Mouse (Mus musculus) layer of hippocampus, adult 11-12 months (tissue): ENCODE measurements around the gene Osbpl3.
A peak's percentile ranks its signal among the peaks of the same experiment; 100 is the strongest.
"Not testable (repeated sequence)": the region's sequence is repeated elsewhere in the genome, so short reads cannot be mapped to it uniquely, and the experiment has no call there.

Experiments
- DNase-seq: peaks from one replicate; pipeline ENCODE4 v3.0.0; 2022; ENCODE audit warnings: low spot score

Gene Osbpl3

DNA sequence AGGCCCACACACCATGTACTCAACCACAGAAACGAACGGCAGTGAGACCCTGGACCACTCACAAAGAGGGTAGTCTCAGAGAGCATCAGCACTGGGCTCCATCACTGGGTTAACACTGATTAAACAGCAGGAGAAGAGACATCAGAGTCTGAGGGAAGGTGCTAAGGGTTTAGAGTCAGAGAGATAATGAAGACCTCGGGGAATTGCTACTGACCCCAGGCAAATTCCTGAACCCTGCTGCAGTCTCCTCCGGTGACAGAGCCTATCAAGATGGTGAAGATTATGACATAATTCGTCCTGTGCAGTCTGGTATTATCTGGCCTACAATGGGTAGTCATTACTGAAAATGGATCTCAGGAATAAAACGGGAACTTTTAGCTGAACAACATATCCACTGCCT, 2.4 kb downstream of the Osbpl3 start:
- no peak for DNase-seq

DNA sequence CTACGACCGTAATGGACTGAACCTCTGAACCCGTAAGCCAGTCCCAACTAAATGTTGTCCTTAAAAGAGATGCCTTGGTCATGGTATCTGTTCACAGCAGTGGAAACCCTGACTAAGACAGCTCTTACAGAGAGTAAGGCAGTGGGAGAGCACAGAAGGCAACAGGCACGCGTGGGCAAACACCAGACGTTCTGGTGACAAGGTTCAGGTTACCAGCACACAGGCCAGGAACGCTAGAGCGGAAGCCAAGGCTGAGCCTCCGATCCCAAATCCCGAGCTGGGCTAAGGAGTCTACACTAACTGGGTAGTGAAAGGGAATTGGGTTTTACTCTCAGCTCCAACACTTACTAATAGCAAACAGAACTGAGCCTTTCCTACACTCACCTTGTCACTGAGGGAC, 3.8 kb downstream of the Osbpl3 start:
- no peak for DNase-seq

DNA sequence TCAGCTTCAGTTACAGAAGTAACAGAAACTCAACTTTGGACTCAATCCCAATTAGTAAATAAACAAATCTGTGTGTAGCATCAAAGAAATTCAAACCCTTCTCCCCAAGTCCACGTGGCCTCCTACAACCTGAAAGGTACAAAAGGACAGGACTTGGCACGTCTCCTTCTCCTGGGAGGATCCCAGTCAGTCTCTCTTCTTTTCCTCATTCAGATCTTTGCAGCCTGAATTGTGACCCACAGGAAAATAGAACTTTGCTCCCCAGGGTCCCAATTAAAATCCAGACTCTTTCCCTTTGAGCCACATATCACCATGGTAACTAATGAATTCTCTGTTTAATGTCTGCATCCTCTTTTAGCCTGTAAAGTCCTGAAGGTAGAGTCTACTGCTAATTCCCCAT, 10.4 kb downstream of the Osbpl3 start:
- DNase-seq: no peak

DNA sequence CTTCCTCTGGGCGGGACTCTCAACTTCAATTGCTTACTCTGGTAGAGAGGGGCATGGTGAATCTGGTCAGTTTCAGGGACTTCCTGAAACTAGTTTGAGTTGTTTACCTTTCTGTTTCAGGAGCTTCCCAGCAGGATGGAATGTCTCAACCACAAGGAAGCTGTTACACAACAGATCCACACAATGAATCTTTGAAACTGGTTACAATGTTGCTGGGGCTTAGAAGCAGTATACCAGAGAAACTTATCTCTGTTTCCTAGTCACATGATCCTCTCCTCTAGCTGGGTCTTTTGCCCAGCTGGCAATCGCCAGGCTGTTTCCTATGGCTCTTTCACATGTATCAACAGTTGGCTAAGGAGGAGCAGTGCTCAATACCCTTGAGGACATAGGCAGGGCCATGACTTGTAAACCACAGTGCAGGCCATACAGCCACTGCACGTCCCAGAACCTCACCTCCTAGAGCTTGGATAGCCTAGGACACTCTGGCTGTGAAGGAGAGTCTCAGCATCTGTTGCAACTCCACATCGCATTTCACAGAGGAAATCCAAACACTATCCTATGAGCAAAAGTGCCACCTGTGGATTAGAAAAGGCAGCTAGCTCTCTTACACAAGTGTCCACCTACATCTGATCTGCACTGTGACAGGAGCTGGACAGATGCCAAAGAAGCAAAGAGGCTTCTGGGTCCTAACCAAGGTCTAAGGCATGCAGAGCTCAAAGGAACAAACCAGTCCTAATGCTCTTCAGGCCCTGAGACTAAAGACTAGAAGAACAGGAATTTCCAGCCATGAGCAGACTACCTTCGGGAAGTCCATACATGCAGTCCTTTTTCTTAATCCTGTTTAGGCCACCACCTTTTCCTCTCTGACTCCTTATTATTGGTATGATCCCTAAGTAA, 14.8 kb downstream of the Osbpl3 start:
- no peak for DNase-seq

DNA sequence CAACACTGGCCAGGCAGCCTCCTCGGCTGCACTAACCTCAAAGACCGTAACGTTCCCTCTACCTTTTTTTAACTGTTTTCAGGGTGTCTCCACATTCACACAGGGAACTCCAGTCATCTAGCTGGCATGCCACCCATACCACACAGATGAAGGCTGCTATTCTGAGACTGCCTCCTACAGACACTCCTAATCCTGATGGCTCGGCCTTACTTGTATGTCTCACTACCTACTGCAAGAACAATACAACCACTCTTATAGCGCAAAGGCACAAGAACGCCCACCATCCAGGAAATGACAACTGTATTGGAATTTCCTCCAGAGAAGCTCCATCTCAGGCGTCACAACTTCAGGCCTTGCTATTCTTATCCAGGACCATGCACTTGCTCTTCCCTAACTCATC, 15.8 kb downstream of the Osbpl3 start:
- DNase-seq: peak; percentile 19

DNA sequence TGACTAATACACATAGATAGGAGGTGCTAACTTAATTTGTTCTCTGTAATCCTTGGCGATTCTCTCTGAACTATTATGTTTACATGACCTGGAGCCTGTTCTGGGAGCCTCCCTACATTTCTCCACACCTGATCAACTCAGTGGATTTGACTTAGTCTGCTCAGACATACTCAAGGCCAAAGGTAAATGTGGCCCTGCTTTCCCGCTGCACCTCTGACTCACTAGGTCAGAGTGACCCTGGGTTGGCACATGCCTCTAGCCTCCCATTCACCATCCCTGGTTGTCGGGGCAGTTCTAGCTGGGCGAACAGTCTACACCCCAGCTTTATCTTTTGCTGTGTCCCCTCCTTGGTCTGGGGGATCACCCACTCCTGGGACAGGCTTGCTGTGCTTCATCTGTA, 17.1 kb downstream of the Osbpl3 start:
- DNase-seq: not testable (repeated sequence)

DNA sequence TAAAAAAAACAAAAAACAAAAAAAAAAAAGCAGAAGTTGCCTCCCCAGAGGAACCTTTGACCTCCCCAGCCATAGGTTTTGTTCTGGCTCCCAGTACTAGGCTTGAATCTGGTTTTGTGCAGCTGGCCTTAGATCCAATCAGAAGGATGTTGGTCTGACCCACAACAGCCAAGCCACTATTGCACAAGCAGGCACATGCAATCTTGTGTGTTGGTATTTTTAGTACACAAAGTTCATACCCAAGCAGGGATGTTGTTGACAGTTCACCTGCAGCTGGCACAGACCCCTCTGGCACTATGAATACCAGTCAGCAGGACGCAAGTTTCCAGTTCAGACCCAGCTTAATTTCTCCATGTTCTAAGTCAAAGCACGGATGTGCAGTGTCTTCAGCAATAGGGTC, 18.2 kb downstream of the Osbpl3 start:
- no peak for DNase-seq

DNA sequence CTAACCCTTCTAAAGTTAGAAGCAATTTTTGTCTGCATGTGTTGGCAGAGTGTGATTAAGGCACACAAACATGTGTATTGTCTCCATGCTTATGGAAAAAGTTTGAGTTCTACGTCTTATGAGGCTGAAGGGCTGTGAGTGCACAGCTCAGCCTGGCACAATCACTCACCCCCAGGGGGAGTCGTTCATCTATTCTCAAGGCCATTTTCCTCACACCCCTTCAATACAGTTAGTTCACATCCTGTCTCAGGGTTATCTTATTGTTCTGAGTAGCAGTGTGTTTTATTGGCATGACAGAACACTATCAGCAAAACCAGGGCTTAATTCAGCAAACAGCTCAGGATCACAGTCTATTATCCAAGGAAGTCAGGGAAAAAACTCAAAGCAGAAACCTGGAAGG, 19.3 kb downstream of the Osbpl3 start:
- DNase-seq: no peak

DNA sequence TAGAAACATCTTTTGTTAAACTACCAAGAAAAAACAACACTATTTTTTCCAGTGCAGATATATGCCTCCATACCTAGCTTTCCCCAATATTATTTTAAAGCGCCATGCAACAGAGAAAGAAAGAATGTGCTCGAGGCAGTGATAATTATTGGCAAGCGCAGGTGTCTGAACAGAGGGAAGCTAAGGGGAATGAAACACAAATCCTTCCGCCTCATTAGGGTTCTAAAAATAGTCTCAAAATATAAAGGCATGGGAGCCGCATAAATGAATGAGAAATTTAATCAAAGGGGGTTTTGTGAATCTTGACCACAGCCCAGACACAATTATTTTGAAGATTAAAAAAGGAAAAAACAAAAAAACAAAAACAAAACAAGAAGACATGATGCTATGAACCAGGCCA, 23.5 kb downstream of the Osbpl3 start:
- no peak for DNase-seq

DNA sequence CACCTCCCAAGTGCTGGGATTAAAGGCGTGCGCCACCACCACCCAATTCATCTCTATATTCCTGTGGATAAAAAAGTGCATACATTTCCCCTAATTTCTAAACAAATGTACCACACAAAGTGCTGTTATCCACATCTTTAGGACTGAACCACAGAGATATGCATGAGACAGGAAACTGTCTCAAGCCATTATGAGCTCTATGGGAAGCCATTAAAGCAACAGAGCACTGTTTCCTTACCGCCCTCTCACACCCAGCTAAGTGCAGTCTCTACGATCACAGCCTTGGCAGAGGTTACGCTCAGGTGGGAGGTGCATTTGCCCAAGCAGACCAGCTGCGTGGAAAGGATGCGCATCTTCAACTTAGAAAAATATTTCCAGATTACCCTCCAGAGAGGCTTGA, 26.7 kb downstream of the Osbpl3 start:
- DNase-seq: no peak

DNA sequence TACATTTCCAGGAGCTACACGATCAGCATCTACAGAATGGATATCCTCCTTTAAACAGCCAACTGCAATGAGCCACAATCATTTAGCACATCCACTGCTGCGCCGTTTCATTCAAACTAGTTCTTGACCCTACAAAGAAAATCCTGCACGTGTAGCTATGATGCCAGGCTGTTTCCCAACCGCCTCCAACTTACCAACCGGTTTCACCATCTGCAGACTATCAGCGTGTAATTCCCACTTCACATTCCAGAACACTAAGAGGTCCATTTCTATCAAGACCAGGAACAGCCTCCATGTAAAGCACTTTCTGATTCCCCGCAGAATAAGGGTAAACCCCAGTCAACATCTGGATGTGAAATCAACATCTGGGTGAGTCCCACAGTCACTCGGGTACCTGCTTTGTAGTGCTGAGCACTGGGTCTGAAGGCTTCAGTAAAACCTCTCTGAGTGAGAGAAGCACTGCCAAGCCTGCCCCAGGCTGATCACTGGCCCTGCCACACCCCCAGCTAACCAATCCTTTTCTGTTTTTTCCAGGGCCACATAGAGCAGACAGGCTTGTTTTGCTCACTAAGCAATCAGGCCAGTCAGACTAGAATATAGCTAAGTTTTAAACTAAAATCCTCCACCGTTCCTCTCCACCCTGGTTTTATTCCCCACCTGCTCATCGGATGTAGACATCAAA, 28.8 kb downstream of the Osbpl3 start:
- DNase-seq: peak; percentile 38

DNA sequence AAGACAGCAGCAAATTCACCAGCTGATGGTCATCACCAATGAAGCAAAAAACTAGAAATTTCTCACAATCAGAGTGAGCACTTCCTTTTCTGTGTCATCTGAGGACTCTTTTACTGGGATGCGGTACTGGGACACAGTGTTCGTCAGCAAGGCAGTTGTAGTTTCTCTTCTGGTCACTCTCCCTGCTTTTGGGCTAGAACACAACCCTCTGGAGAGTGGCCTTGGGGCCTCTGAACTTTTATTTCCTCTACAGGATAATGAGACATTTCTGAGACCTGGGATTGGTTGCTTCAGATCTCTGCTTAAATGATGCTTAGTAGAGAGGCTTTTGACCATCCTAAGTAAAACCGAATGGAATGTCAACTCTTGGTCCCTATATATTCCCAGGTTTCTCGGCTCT, 29.4 kb downstream of the Osbpl3 start:
- DNase-seq: no peak

DNA sequence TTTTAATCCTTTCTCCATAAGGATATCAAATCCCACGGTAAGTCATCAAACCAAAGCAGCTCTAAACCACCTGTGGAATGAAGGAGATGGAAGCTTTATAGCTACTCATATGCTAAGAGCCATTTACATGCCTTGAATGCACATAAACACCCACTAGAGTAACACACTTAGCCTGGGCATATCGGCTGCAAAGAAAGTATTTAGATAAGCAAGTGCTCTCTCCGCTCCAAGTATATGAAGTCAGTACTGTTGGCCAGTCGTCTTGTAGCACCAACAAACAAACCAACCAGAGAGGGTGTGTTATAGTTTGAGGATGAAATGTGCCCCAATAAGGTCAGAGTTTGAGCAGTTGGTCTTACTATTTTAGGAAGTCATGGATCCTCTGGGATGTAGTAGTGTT, 31.7 kb downstream of the Osbpl3 start:
- DNase-seq: no peak

DNA sequence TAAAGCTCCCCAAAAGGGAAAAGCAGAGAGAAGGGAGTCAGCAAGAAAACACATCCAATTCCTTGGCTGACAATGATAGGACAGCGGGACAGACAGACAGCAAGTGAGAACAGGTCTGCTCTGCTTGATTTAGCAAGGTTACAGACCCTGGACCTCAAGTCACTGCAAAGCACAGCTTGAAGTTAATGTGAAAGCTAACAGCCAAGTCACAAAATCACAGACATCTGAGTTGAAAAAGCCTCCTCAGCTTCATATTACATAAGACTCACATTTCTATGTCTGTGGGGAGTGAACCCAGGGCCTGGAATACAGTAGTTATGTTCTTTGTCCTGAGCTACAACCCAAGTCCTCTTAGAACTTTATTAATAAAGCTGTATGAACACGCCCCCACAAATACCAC, 35.6 kb downstream of the Osbpl3 start:
- no peak for DNase-seq

DNA sequence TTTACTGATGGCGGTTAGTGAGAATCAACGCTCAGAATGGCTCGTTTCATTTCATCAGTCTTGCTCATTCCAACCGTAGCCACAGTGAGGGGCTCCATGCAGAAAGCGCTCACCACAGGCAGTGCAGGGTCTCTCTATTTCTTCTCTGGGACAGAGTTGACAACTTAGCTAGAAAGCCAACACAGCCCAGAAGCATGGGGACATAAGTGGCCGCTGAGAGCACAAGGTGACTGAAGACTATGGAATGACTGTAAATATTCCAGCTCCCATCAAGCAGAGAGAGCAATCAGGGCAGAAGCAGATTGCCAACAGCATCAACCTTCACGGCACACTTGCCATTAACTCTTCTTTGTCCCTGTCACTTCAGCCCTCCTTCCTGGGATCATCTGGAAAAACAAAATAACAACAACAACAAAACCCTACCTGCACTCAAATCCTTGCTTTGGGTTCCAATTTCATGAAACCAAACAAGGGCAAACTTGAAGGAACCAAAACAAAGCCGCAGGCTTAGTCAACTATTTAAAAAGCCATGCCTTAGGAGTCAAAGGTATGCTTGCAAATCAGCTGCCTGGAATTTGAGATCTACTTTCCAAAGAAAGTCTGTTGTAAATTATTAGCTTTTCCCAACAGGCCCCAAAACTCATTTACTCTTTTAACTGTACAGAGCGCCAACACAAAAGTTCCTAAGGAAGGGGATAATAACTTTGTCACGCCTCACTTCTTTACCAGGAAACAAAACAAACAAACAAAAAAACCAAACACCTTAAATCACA, 36.3 kb downstream of the Osbpl3 start:
- DNase-seq: no peak

DNA sequence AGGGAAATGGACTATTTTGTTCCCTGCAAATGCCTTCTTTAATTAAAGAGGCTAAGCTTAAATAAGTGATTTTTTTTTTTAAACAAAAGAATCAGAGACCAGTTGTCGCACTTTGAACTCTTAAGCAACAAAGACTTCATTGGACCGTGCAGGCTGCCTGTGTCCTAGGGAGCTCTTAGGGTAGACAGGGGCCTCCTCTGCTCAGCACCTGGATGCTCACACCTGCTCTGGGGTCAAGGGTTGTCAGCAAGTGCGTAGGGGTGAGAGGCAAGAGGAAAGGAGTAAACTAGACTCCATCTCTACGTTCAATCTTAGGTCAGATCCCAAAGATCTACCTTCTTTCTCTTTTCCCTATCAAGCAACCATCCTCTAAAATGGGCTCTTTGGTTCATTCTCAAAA, 37.0 kb downstream of the Osbpl3 start:
- DNase-seq: no peak

DNA sequence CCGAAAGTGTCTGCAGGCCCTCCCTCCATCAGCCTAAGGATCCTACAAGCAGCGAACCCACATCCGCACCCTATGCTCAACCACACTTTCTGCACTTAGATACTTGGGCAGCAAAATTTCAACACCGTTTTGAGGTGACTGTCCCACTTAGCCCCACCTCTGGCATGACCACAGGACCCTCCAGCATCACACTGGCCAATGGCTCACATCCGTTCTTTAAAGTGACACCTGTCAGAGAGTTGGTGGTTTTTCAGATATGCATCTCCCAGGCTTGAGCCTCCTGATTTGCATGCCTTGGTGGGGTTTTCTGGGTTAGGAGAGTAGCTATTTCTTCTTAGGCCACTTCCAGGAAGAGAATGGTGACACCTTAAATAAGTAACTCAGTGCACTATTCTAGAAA, 39.1 kb downstream of the Osbpl3 start:
- no peak for DNase-seq

DNA sequence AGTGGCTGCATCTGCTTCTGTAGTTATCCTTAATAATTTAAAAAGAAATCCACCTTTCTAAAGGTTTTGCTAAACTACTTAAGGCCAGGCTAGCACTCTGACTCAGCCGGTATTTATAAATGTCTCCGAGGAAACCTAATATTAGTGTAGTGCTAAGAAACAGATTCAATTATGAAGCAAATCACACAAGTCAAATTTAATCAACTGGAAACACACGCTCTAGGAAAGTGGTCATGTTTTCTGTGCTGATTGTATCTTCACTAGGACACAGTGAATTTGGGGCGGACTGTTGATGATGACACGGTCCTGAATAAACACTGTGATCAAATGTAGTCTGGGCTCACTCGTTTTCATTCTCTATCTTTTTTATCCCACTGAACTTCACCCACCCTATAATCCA, 40.6 kb downstream of the Osbpl3 start:
- no peak for DNase-seq

DNA sequence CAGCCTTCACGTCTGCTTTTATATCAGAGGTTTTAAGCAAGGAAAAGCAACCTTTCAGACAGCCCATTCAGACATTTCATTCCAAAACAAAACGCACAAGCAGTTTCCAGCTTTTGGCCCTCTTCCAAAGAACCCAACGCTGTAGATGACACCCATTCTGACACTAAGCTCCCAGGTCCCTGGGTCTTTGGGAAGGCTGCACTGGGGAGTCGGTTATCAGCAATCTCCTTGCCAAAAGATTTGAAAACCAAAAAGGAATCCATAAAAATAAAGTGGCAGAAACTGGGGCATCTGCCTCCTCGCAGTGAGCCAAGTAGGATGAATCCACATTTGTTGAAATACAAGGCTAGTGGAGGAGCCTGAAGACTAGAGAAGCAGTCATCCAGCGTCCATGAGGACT, 41.5 kb downstream of the Osbpl3 start:
- no peak for DNase-seq

DNA sequence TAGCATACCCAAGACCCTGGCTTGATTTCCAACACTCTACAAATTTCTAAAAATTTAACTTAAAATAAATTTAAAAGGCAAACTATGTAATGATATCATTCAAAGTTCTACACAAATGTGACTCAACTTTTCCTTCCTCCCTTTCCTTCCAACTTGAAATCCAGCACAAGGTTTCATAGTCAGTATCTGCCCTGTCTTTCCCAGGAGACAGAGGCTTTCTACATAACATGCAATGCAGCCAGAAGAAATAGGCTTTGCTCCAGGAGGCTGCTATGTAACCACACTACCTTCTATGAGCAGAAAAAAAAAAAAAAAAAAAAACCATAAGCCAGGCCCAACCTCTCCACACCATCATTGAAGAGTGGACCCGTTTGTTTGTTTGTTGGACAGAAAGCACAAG, 42.6 kb downstream of the Osbpl3 start:
- no peak for DNase-seq

DNA sequence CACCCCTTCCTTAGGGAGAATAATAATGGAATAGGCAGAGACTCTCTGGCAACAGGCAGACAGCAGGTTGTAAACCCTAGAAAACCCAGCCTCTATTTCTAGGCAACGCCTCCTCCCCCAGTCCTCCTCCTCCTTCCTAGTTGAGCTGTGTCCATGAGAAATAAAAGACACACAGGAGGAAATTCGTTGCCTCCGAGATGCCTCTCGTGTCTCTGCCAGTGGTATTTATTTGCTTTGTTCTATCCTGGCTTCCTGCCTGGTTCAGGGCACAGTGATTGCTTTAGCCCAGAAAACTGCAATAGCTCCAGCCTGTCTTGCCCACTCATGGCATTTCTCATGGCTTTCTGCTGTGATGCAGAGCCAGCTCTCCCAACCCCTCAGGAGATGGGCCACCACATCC, 43.8 kb downstream of the Osbpl3 start:
- DNase-seq: peak; percentile 49

DNA sequence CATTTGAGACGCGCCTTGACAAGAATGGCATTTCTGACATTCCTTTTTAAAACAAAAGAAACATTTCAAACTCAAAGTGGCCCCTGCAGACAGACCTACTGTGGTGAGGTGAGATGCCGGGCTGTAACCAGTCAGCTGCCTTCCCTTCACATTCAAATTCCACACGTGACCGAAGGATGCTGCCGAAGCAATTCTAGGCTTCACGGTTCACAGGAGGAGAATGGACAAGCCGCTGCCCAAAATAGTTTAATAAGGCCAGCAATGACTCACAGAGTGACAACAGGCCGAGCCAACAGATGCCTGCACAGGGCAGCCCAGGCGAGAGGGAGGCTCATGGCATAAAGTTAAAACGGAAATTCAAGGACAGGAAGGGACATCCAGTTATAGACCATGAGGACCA, 51.3 kb downstream of the Osbpl3 start:
- DNase-seq: no peak

DNA sequence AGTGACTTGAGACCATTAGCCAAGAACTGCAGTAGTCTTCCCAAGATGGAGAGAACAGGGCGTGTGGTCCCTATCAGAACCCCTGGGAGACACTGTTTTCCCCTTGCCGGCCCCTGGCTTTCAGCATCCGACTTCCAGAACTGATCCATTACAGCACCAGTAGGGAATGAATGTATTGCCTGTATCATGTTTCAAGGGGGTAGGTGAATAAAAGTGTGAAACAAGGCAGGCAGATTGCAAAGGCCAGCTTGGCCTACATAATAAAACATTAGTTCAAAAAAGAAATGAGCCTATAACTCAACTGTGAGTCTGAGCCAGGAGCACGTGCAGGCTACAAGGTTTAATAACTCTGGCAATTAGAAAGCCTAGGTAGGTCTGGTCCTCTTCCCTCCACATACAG, 52.5 kb downstream of the Osbpl3 start:
- DNase-seq: no peak
